Mouse (Mus musculus) kidney, embryonic 15.5 days (tissue): ENCODE data around the gene Paox. TPM values are rescaled to one million over a fixed set of nuclear protein-coding genes. Genes with fewer than 3 reads are reported as not detected.
A peak's percentile ranks its signal among the peaks of the same experiment; 100 is the strongest.

Source experiments
- ATAC-seq: fragments of 200-750 bp; cut with Nextera tagmentation; replicated peaks from 2 replicates; pipeline ENCODE4 v1.8.0; 2017; ENCODE audit warnings: moderate TSS enrichment; ENCODE audit not compliant: low FRiP score
- H3K27ac ChIP-seq: fragments of 300-500 bp; sonication (generic); 2 replicates; pipeline ENCODE4 v1.5.1; 2015; ENCODE audit warnings: mild to moderate bottlenecking, inconsistent platforms
- H3K27me3 ChIP-seq: fragments of 300-500 bp; sonication (generic); 2 replicates; pipeline ENCODE4 v1.6.1; 2015; ENCODE audit warnings: inconsistent platforms
- H3K36me3 ChIP-seq: fragments of 300-500 bp; sonication (generic); 2 replicates; pipeline ENCODE4 v1.6.1; 2015; ENCODE audit warnings: inconsistent platforms
- H3K4me1 ChIP-seq: fragments of 300-500 bp; sonication (generic); 2 replicates; pipeline ENCODE4 v1.6.1; 2015; ENCODE audit warnings: inconsistent platforms
- H3K4me2 ChIP-seq: fragments of 300-500 bp; sonication (generic); 2 replicates; pipeline ENCODE4 v1.6.1; 2015; ENCODE audit warnings: moderate library complexity, mild to moderate bottlenecking, inconsistent platforms
- H3K4me3 ChIP-seq: fragments of 300-500 bp; sonication (generic); replicated peaks from 2 replicates; pipeline ENCODE4 v1.5.1; 2015; ENCODE audit warnings: mild to moderate bottlenecking, inconsistent platforms
- H3K9ac ChIP-seq: fragments of 300-500 bp; sonication (generic); 2 replicates; pipeline ENCODE4 v1.6.1; 2015; ENCODE audit warnings: mild to moderate bottlenecking, inconsistent platforms
- H3K9me3 ChIP-seq: fragments of 300-500 bp; sonication (generic); replicated peaks from 2 replicates; pipeline ENCODE4 v1.6.1; 2016; ENCODE audit warnings: inconsistent platforms
- WGBS: fragments of 180-500 bp; shearing (Covaris S2); methylation state at CpG from one replicate; pipeline ENCODE4 v1.1.7; 2015; ENCODE audit warnings: mixed read lengths; 5-methylcytosine and 5-hydroxymethylcytosine counted together
- polyA plus RNA-seq: library from polyadenylated mRNA; unstranded; fragments of >200 nt; fragmentation: Nextera tagmentation; extraction: Ambion mirVana; gene quantifications from 2 replicates; pipeline ENCODE4 v1.2.1, GENCODE M21; 2015

The Paox gene
- polyA plus RNA-seq, 1 experiment from 2014 or later = 23.3 TPM

DNA sequence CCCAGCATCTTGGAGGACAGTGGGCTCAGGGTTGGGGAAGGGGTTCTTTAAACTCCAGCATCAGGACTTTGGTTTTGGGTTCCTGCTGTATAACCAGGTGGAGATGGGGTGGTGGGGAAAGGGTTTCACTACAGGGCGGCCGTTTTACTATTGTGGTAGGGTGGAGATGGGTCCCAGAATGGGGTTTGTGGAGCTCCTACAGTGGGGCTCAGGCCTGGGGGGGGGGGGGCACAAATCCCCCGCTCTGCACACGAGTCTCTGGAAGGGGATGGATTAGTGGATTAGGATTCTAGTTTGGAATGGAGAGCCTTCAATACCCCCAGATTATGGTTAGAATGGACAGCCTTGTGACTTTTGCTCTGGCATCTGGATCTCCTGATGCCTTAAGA is 38.2 kb downstream of the Paox start:
- H3K4me3 ChIP-seq = peak overlapping the region; percentile 29
- peaks cover 17% of the 10 kb centered on the region for H3K4me1 ChIP-seq
- 0 out of 2 replicates have a peak overlapping the region, but pooled peaks have one; percentile 19 for H3K9ac ChIP-seq
- peak overlapping the region; percentile 58 for H3K4me2 ChIP-seq
- peak; percentile 33; the same call in 1 of the 2 replicates for ATAC-seq
- WGBS = 21% methylated on average over 4 of the region's 4 CpGs
- no peak overlapping the region for H3K27ac ChIP-seq
- H3K36me3 ChIP-seq = peaks cover 14% of the 10 kb centered on the region; the same call in 1 of the 2 replicates
- H3K9me3 ChIP-seq = no peaks in the 10 kb centered on the region
- peaks cover 49% of the 10 kb centered on the region for H3K27me3 ChIP-seq

DNA sequence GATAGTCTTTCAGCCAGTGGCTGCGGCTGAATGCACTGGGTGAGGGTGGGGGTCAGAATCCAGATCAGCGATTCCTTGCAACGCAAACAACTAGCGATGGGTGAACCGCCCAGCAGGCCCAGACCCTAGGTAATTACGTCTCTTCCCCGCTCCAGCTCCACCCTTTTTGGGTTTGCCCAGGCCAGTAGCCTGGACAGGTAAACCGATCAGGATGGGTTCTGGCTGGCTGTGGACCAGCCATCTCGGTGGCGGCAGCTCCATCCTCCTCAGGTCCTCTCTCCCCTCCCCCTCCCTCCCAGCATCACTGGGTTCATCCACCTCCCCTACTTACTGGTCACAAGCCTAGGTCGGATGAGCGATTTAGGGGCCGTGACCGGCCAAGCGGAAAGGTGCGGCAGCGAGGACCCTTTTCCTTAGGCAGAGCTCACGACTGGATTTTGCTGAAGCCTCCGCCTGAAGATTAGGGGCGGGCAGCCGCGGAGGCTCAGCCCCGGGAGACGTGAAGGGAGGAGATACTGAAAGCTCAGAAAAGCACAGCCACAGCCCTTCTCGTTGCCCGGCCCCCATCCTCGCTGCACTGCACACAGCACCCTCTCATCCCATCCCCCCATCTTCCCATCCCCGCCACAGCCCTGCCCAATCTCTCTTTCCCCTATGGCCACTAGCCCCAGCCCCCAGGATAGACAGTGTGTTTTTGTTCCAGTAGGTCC is 38.8 kb downstream of the Paox start, which contains the start of gene Sprn:
Gene Sprn (minus strand): TSS at position 660 of the 710 bp plus-strand sequence.
- Histone ChIP-seq H3K9ac (0 out of 2 replicates have a peak within 1 kb of the TSS, but pooled peaks have one; percentile 19), H3K27me3 (peaks cover 49% of the 10 kb centered on the region), H3K9me3 (no peaks in the 10 kb centered on the region), H3K4me2 (peak within 1 kb of the TSS; percentile 58), H3K36me3 (peaks cover 14% of the 10 kb centered on the region; the same call in 1 of the 2 replicates), H3K4me3 (peak within 1 kb of the TSS; percentile 29), H3K27ac (no peak within 1 kb of the TSS), H3K4me1 (peaks cover 17% of the 10 kb centered on the region)
- ATAC-seq = peak; percentile 35; the same call in 1 of the 2 replicates
- 3% methylated on average over 28 of the region's 28 CpGs for WGBS

DNA sequence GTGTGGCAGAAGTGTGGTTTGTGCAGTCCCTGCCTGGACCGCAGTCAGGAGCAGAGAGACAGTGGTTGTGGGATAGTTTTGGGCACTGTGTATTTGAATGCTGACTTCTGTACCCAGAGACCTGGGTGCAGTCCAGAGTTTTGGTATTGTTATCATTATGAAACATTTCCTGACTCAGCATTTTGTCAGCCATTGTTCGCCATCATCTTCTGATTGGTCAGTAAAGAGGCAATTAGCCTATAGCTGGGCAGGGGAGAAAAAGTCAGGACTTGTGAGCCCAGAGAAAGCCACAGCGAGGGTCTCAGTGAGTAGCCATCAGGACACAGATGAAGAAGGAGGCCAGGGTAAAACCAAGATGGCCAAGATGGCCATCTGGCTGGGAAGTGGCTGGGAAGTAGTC is 44.8 kb downstream of the Paox start:
- H3K36me3 ChIP-seq = no peaks in the 10 kb centered on the region
- ATAC-seq = no peak
- H3K4me3 ChIP-seq = no peak overlapping the region
- H3K9me3 ChIP-seq = no peaks in the 10 kb centered on the region
- peaks cover 25% of the 10 kb centered on the region for H3K27me3 ChIP-seq
- H3K27ac ChIP-seq = no peak overlapping the region
- no peak overlapping the region for H3K4me2 ChIP-seq
- H3K9ac ChIP-seq = no peak overlapping the region
- 82% methylated on average over 3 of the region's 3 CpGs for WGBS
- no peaks in the 10 kb centered on the region for H3K4me1 ChIP-seq

DNA sequence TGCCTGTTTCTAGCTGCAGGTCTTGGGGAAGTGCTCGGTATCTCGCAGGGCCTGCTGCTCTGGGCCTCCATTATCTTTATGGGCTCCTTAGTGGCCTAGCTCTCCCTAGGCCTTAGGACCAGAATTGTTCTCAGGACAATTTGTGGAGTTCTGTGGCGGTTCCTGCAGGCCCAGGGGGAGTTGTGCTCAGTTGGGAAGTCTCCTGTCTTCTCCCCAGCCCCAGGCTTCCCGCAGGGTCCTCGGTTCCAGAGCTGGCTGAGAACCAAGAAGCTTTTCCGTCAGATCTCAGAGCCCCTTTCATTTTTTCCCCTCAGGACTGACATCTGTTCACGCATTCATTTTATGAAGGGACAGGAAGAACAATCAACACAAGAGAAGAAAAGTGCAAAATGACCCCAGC is 49.1 kb downstream of the Paox start, which contains the start of gene Olfr522:
Gene Olfr522 (minus strand): TSS at position 101 of the 400 bp plus-strand sequence.
- Histone ChIP-seq H3K9ac (no peak within 1 kb of the TSS), H3K36me3 (no peaks in the 10 kb centered on the region), H3K4me3 (no peak within 1 kb of the TSS), H3K27ac (no peak within 1 kb of the TSS), H3K4me2 (no peak within 1 kb of the TSS), H3K9me3 (no peaks in the 10 kb centered on the region), H3K27me3 (0 out of 2 replicates have a peak, but pooled peaks cover 4% of the 10 kb centered on the region), H3K4me1 (no peaks in the 10 kb centered on the region)
- ATAC-seq = no peak
- WGBS = 75% methylated on average over 7 of the region's 7 CpGs

DNA sequence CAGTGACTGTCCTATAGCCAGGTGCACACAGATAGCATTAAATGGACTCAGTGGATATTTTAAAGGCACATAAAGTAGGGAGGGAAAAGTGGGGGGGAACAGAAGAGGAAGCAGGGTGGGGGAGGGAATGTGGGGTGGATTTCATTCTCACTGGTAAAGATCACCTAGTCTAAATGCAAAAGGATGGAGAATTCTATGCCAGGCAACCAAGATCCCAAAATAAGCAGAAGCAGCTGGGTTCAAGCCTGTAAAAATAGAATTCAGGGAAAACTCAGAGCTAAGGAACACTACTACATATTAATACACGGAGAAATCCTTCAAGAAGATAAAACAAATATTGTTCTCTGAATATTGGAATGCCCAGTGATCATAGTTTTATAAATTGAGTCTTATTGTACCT is 52.4 kb downstream of the Paox start:
- Histone ChIP-seq H3K36me3 (no peaks in the 10 kb centered on the region), H3K9me3 (no peaks in the 10 kb centered on the region), H3K27ac (no peak overlapping the region), H3K4me1 (no peaks in the 10 kb centered on the region), H3K9ac (no peak overlapping the region), H3K4me2 (no peak overlapping the region), H3K27me3 (no peaks in the 10 kb centered on the region), H3K4me3 (no peak overlapping the region)
- no peak for ATAC-seq
- WGBS = 74% methylated on average over 1 of the region's 1 CpGs

DNA sequence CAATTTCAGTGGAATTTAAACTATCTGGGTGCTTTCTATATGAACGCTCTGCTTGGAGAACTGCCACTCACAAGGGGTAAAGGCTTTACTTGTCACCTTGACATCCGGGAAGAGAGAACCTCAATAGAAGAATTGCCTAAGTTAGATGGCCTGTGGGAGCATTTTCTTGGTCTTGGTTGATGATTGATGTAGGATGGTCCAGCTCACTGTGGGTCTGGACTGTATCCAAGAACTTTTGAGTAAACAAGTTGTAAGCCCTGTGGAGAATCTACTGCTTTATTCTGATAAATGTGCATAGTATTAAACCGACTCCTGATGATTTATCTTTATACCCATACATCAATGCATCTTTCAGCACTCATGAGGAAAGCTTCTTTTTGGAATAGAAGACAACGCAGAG is 53.8 kb downstream of the Paox start:
- no peaks in the 10 kb centered on the region for H3K36me3 ChIP-seq
- WGBS = 67% methylated on average over 4 of the region's 4 CpGs
- ATAC-seq = no peak
- no peak overlapping the region for H3K27ac ChIP-seq
- no peak overlapping the region for H3K4me2 ChIP-seq
- H3K9ac ChIP-seq = no peak overlapping the region
- H3K4me1 ChIP-seq = no peaks in the 10 kb centered on the region
- H3K27me3 ChIP-seq = no peaks in the 10 kb centered on the region
- H3K4me3 ChIP-seq = no peak overlapping the region
- H3K9me3 ChIP-seq = no peaks in the 10 kb centered on the region

DNA sequence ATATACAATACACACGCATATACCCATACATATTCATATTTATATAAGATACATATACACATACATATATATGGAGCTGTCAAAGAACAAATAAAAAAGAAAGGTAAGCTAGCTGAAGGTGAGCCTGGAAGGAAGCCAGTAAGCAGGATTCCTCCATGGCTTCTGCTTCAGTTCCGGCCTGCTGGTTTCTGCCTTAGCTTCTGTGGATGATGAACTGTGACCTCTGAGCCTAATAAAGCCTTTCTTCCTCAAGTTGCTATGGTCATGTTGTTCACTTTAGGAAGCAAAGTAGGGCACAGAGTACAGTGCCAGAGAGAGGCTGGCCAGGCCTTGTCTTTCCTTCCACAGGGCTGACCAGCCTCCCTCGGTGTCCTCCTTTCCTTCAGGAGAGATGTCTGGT is 55.3 kb downstream of the Paox start:
- no peak overlapping the region for H3K9ac ChIP-seq
- H3K36me3 ChIP-seq = no peaks in the 10 kb centered on the region
- H3K27me3 ChIP-seq = no peaks in the 10 kb centered on the region
- H3K4me1 ChIP-seq = no peaks in the 10 kb centered on the region
- no peak for ATAC-seq
- 91% methylated on average over 3 of the region's 3 CpGs for WGBS
- no peak overlapping the region for H3K4me3 ChIP-seq
- H3K4me2 ChIP-seq = no peak overlapping the region
- no peaks in the 10 kb centered on the region for H3K9me3 ChIP-seq
- H3K27ac ChIP-seq = no peak overlapping the region

DNA sequence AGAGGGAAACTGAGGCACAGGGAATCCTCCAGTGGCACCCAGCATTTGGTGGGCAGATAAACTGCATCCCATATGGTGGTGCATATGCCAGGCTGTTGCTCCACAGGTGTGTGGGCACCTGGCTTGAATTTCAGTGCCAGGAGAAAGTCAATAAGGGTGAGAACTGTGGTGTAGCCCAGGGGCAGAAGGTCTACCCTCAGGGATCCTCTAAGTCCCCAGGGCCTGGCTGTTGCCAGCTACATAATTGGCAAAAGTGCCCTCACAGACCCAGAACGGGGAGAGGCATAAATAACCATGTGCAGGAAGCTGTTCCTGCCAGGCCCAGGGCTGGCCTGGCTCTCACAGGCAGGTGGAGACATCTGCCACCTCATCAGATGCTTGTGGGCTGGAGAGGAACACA is 57.3 kb downstream of the Paox start, which contains the start of gene Olfr523:
Gene Olfr523 (plus strand): TSS at position 282 of the 400 bp plus-strand sequence.
- ATAC-seq = no peak
- Histone ChIP-seq H3K4me1 (no peaks in the 10 kb centered on the region), H3K9ac (no peak within 1 kb of the TSS), H3K36me3 (no peaks in the 10 kb centered on the region), H3K27ac (no peak within 1 kb of the TSS), H3K9me3 (no peaks in the 10 kb centered on the region), H3K27me3 (no peaks in the 10 kb centered on the region), H3K4me2 (no peak within 1 kb of the TSS), H3K4me3 (no peak within 1 kb of the TSS)
- 36% methylated on average over 1 of the region's 1 CpGs for WGBS

DNA sequence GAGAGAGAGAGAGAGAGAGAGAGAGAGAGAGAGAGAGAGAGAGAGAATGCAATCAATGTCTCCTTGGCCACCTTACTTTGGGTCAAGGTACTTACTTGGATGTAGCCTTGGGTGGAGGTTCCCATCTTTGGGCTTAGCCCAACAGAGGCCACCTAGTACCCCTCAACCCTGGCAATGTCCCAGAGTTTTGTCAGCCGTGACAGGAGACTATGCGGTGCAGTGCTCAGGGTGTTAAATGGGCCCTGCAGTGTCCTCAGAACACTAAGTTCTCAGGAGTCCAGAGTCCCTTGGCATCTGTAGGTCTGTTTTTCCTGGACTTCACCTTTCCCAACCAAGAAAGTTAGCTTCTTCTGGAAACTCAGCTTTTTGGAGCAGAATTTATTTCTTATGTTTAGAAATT is 63.6 kb downstream of the Paox start:
- 78% methylated on average over 2 of the region's 2 CpGs for WGBS

DNA sequence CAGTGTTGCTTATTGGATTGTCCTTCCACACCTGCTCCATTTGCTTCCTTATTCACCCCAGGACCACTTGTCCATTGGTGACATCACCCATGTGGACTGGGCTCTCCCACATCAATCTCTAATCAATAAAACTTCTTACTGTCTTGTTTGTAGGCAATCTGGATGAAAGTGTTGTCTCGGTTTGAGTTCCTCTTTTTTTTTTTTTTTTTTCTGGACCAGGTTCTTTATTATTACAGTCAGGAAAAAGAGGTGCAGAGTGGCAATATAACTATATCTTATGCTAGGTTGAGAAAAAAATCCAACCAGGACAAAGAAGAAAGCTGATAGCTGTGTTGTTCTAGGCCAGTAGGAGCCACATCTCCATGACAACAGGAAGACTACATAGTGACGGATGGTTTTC is 65.1 kb downstream of the Paox start:
- Histone ChIP-seq H3K4me3 (no peak overlapping the region), H3K4me2 (no peak overlapping the region), H3K27ac (no peak overlapping the region), H3K4me1 (no peaks in the 10 kb centered on the region), H3K9me3 (no peaks in the 10 kb centered on the region), H3K27me3 (peaks cover 4% of the 10 kb centered on the region; the same call in 1 of the 2 replicates), H3K36me3 (no peaks in the 10 kb centered on the region), H3K9ac (no peak overlapping the region)
- WGBS = 64% methylated on average over 2 of the region's 2 CpGs
- no peak for ATAC-seq

More for the DNA sequence above, 63.6 kb downstream of the Paox start:
- Histone ChIP-seq H3K9me3 (no peaks in the 10 kb centered on the region), H3K9ac (no peak overlapping the region), H3K36me3 (no peaks in the 10 kb centered on the region), H3K27me3 (peaks cover 4% of the 10 kb centered on the region; the same call in 1 of the 2 replicates), H3K27ac (no peak overlapping the region), H3K4me1 (no peaks in the 10 kb centered on the region), H3K4me3 (no peak overlapping the region), H3K4me2 (no peak overlapping the region)
- ATAC-seq = no peak

DNA sequence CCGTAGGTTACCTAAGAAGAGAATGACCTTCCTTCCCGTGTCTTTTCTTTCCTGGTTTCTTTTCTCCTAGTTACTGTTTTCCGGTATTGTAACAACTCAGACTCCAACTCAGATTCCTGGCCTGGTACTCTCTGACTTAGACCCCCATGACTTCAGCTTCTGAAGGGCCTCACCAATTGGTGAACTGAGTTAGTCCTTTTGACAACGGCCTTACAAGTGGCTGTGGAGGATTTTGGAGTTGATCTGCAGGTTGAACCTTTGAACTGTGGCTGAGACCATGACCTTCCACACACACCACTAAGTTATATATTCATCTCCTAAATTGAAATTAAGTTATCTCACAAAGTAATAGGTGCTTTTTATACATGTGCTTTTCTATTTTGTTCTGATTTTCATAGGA is 68.6 kb downstream of the Paox start:
- WGBS = 79% methylated on average over 4 of the region's 4 CpGs
- Histone ChIP-seq H3K27me3 (peaks cover 7% of the 10 kb centered on the region; the same call in 1 of the 2 replicates), H3K4me3 (no peak overlapping the region), H3K4me1 (no peaks in the 10 kb centered on the region), H3K9me3 (no peaks in the 10 kb centered on the region), H3K9ac (no peak overlapping the region), H3K27ac (no peak overlapping the region), H3K36me3 (no peaks in the 10 kb centered on the region), H3K4me2 (no peak overlapping the region)
- no peak for ATAC-seq
